Mouse (Mus musculus) retina, postnatal 7 days (tissue): ENCODE results near the gene Csn1s1.

Experiments
- DNase-seq: peaks from one replicate; pipeline ENCODE4 v3.0.0-alpha.2; 2012; ENCODE audit warnings: low read depth, low spot score

Gene Csn1s1

DNA sequence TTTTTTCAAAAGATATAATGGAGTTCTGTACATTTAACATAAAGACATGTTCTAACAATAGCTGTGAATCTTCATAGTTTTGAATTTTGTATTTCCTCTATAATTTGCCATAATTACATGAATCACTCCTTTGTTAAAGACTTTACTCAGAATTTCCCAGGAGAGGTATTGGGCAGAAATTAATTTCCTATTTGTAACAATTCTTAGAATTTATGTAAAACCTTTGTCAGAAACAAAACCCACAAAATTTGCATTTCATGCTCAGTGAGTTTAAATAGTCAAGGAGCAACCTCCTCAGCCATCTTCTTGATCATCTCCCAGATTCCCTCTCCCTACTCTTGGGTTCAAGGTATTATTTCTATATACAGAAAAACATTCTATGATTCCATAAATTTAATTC, at the start of gene Csn1s1:
Gene Csn1s1 (plus strand): TSS at position 301 of the 400 bp plus-strand sequence.
- no peak for DNase-seq

- no peak for DNase-seq
These were observed 43.3 kb upstream of the Csn1s1 start for GRCm38 (mm10) chr5:87622681-87623080.

GRCm38 (mm10) chr5:87642787-87643186, 23.2 kb upstream of the Csn1s1 start:
- DNase-seq, result no peak

- no peak for DNase-seq
These were observed 33.5 kb downstream of the Csn1s1 start, which contains the start of gene Csn2 for GRCm38 (mm10) chr5:87699530-87699929. Gene Csn2, minus strand, starts transcription at chr5:87699630.

DNA sequence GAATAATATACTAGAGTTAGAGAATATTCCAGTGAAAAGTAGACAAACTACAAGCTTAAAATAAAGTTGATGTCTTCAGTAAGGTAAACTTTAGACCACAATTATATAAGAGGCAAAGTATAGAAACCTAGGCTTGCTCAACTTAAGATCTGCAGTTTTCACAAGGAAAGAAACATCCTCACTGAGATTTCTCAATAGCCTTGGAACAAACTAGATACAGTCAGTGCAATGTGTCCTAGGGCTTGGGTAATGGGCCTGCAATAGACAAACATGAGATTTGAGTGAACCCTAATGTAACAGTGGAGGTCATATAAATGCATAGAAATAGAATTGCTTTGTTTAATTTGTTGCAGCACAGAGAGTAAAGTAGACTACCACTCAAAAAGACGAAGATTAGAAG, 39.9 kb downstream of the Csn1s1 start:
- DNase-seq, result no peak
